Mouse (Mus musculus) cortical plate, adult 2 months (tissue): ENCODE data around the gene 1810065E05Rik. TPM values are rescaled to one million over a fixed set of nuclear protein-coding genes. Genes with fewer than 3 reads are reported as not detected.

Source experiments
- H3K27ac ChIP-seq: fragments of 200-500 bp; 2 replicates; pipeline ENCODE4 v1.5.1; 2012; ENCODE audit warnings: low read length, control low read depth, inconsistent platforms; ENCODE audit not compliant: insufficient read depth
- H3K4me1 ChIP-seq: fragments of 200-500 bp; 2 replicates; pipeline ENCODE4 v1.6.1; 2011; ENCODE audit warnings: low read length; ENCODE audit not compliant: control insufficient read depth, insufficient read depth
- H3K4me3 ChIP-seq: fragments of 200-500 bp; 2 replicates; pipeline ENCODE4 v1.5.1; 2011; ENCODE audit warnings: mild to moderate bottlenecking, low read length, control low read depth; ENCODE audit not compliant: insufficient read depth
- CTCF ChIP-seq: fragments of 200-500 bp; IDR thresholded peaks from 2 replicates; pipeline ENCODE4 v1.5.1; 2011; ENCODE audit warnings: mild to moderate bottlenecking, control low read depth, low read length; ENCODE audit not compliant: insufficient read depth; ENCODE audit errors: extremely low read depth
- POLR2A ChIP-seq: fragments of 200-500 bp; IDR thresholded peaks from 2 replicates; pipeline ENCODE4 v1.6.1; 2011; ENCODE audit warnings: mild to moderate bottlenecking, low read length, control low read depth; ENCODE audit not compliant: insufficient read depth; ENCODE audit errors: extremely low read depth
- polyA plus RNA-seq: library from polyadenylated mRNA; depleted of rRNA; stranded (reverse); fragments of >200 nt; gene quantifications from 2 replicates; pipeline ENCODE4 v1.2.3, GENCODE M21; 2012; rRNA removed

1810065E05Rik gene
- polyA plus RNA-seq, 1 experiment: not detected

- H3K27ac ChIP-seq: no peak overlapping the region
- no peak for TF ChIP-seq POLR2A
- no peak for TF ChIP-seq CTCF
- no peak overlapping the region for H3K4me3 ChIP-seq
- no peaks in the 10 kb centered on the region for H3K4me1 ChIP-seq
Observed at GRCm38 (mm10) chr11:58437866-58438265, 17.0 kb downstream of the 1810065E05Rik start.

DNA sequence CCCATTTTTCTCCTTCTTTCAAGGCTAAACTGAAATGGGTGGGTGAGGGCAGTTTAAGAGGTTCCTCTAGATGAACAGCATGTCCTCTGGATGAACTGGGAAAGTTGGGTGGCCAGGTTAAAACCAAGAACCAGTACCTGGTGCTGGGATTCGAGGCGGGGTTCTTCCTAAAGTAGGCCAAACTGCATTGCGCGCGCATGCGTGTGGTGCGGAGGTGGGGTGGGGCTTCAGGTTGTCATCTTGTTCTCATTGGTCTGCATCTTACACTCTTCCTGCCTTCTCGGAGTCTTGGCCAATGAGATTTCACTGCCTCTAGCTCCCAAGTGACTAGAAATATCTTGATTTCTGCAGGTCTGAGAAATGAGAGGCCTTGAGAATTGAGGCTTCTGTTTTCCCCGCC, 31.8 kb downstream of the 1810065E05Rik start, which contains the start of gene Lypd9:
Gene Lypd9, minus strand, starts transcription at position 165 of the 400 bp plus-strand sequence.
- TF ChIP-seq CTCF: no peak
- no peak for TF ChIP-seq POLR2A
- no peak within 1 kb of the TSS for H3K4me3 ChIP-seq

DNA sequence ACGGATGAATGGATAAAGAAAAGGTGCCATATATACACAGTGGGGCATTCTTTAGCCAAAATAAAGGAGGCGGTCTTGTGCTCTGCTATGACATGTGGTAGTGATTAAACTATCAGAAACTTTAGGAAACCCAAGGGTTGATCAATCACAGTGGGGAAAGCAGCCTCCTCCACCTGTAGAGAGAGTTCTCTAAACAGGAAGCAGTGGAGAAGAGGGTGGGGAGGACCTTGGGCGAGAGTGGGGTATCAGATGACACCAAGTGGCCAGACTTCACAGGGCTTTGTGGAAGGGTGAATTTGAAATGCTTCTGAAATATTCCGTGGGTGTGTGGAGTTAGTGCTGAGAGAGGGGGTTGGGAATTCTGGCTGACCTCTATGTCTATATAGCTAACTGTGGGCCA, 32.7 kb downstream of the 1810065E05Rik start:
- Histone ChIP-seq H3K4me3 (no peak overlapping the region), H3K27ac (no peak overlapping the region), H3K4me1 (no peaks in the 10 kb centered on the region)
- TF ChIP-seq POLR2A (no peak), CTCF (no peak)

More for the DNA sequence above, 31.8 kb downstream of the 1810065E05Rik start, which contains the start of gene Lypd9:
- Histone ChIP-seq H3K27ac (no peak within 1 kb of the TSS), H3K4me1 (no peaks in the 10 kb centered on the region)

DNA sequence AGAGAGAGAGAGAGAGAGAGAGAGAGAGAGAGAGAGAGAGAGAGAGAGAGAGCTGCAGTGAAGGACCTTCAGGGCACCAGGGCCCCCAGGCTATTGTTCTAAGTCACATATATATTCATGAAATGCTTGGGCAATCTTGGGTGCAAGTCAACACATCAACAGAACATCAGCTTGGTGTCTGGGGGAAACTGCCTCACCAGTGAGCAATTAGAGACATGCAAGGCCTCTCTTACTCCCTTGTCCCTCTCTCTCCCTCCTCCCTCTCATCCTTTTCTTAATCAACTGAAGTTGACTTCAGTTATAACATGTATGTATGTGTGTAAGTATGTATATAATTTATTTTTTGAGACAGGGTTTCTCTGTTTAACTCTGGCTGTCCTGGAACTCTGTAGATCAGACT, 41.3 kb downstream of the 1810065E05Rik start, which contains the start of gene Olfr30:
Gene Olfr30, minus strand, starts transcription at position 101 of the 400 bp plus-strand sequence.
- Histone ChIP-seq H3K4me3 (no peak within 1 kb of the TSS), H3K4me1 (no peaks in the 10 kb centered on the region), H3K27ac (no peak within 1 kb of the TSS)
- TF ChIP-seq CTCF (no peak), POLR2A (no peak)

Other genes starting within 250 kb of the 1810065E05Rik start
- 50.0 and 50.1 TPM in 2 replicates for gene Mrpl22, start 249.4 kb upstream of the 1810065E05Rik start, polyA plus RNA-seq
- 9.0 and 9.6 TPM in 2 replicates for gene Igtp, start 221.6 kb upstream of the 1810065E05Rik start, polyA plus RNA-seq
- 4.0 and 5.7 TPM in 2 replicates for gene Irgm2, start 221.5 kb upstream of the 1810065E05Rik start, polyA plus RNA-seq
- gene 4930438A08Rik, start 146.3 kb upstream of the 1810065E05Rik start, polyA plus RNA-seq: not detected in 2 replicates
- gene Zfp692, start 114.0 kb upstream of the 1810065E05Rik start, polyA plus RNA-seq: 65.6 and 77.1 TPM in 2 replicates
- 50.2 and 50.7 TPM in 2 replicates for gene Zfp672, start 90.8 kb upstream of the 1810065E05Rik start, polyA plus RNA-seq
- gene Sh3bp5l, start 90.4 kb upstream of the 1810065E05Rik start, polyA plus RNA-seq: 42.4 and 44.6 TPM in 2 replicates
- 0.08 and 0.11 TPM in 2 replicates for gene Lypd8, start 42.1 kb upstream of the 1810065E05Rik start, polyA plus RNA-seq
- not detected in 2 replicates for gene Gm12253, start 11.4 kb downstream of the 1810065E05Rik start, polyA plus RNA-seq
- not detected in 2 replicates for gene Lypd9, start 31.8 kb downstream of the 1810065E05Rik start, polyA plus RNA-seq
- not detected in 2 replicates for gene Olfr30, start 41.2 kb downstream of the 1810065E05Rik start, polyA plus RNA-seq
- not detected in 2 replicates for gene Olfr332, start 71.4 kb downstream of the 1810065E05Rik start, polyA plus RNA-seq
- not detected in 2 replicates for gene Olfr331, start 81.5 kb downstream of the 1810065E05Rik start, polyA plus RNA-seq
- gene Olfr330, start 113.7 kb downstream of the 1810065E05Rik start, polyA plus RNA-seq: not detected in 2 replicates
- gene Olfr329-ps, start 125.3 kb downstream of the 1810065E05Rik start, polyA plus RNA-seq: 0.08 TPM in 1 of 2 replicates, not detected in the other
- gene Olfr328, start 134.5 kb downstream of the 1810065E05Rik start, polyA plus RNA-seq: 0.06 TPM in 1 of 2 replicates, not detected in the other
- gene Olfr224, start 149.4 kb downstream of the 1810065E05Rik start, polyA plus RNA-seq: not detected in 2 replicates
- gene Olfr325, start 156.6 kb downstream of the 1810065E05Rik start, polyA plus RNA-seq: not detected in 2 replicates
- gene Olfr324, start 174.0 kb downstream of the 1810065E05Rik start, polyA plus RNA-seq: not detected in 2 replicates
- gene 2210407C18Rik, start 195.0 kb downstream of the 1810065E05Rik start, polyA plus RNA-seq: not detected in 2 replicates
- not detected in 2 replicates for gene Olfr323, start 209.4 kb downstream of the 1810065E05Rik start, polyA plus RNA-seq
- 0.04 and 0.08 TPM in 2 replicates for gene Trim58, start 219.4 kb downstream of the 1810065E05Rik start, polyA plus RNA-seq
- gene Olfr322, start 237.7 kb downstream of the 1810065E05Rik start, polyA plus RNA-seq: not detected in 2 replicates